Mouse (Mus musculus): Measurements from ENCODE around the gene AW146154.
"Not testable (repeated sequence)": the region's sequence is repeated elsewhere in the genome, so short reads cannot be mapped to it uniquely, and the experiment has no call there.

AW146154 gene

DNA sequence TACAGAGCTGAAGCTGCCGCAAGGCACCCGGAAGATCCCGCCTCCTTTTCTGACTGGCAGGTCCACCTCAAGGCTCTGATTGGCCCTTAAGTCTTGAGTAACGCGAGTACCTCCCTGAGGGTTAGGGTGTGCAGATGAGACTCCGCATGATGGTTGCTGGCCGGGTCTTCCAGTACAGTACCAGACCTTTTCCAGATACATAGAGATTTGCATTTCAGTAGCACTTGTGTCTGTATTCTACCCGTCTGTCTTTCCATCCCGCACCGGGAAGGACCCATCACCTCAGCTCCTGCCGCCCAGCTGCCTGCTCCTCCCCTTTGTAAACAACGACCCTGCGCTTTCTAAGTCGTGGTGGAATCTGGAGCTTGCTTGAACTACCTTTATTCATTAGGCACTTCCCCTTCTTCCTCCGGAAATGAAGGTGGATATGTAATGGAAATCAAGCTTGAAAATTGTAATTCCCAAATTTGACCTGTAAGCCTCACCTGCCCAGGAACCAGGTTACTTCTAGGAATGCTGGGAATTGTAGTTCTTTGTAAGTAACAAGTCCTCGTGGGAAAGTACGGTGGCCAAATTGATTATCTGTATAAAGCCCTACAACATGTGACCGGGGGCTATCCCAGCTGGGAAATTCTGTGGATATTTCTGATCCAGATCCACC lies at the start of gene AW146154, which contains the start of gene Gm20449:
Gene AW146154 (minus strand): TSS at position 502 of the 661 bp plus-strand sequence.
Gene Gm20449 (minus strand): TSS at position 29 of the 661 bp plus-strand sequence.
- DNase-seq (ENCODE audit: low read depth): peak; percentile 82

DNA sequence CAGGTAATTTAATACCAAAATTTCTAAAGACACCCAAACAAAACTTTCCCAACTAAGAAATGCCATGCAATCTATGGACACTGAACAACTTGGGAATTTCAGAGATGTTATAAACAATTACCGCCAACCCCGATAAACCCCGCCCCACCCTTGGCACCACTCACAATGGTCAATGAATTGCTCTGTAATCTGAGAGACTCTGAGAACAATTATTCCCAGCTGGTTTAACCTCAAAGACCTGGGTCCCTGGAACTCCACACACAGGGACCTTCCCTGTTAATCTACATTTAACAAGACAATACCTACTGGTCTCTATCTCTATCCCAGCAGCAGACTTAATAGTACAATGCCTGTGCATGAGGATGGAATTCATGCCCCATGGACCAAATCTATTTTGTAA lies 13.0 kb upstream of the AW146154 start:
- no peak for DNase-seq (ENCODE audit: low read depth)

DNA sequence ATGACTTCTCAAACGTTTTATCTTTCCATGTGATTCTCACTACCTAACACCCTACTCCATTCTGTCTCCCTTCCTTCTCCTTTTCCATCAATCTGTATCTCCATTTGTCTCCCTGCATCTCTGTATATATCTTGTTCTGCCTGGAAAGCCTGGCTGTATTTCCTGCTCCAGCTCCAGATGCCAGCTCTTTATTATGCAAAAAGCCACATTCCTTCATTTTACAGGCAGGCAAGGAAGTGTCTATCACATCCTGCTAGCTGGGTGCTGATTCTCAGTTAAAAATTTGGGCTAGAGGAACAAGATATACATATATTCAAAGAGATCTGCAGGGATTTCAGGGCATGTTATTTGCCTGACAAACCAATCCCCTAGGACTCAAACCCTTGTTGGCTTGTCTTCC lies 12.5 kb upstream of the AW146154 start:
- no peak for DNase-seq (ENCODE audit: low read depth)

DNA sequence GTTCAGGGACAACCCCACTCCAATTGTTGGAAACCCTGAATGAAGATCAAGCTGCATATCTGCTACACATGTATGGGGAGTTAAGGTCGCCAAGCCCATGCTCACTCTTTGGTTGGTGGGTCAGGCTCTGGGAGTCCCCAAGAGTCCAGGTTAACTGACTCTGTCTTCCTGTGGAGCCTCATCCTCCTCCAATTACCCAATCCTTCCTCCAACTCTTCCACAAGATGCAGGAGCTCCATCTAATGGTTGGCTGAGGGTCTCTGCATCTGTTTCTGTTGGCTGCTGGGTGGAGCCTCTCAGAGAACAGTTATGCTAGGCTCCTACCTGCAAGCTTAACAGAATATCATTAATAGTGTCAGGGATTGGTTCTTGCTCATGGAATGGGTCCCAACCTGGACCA lies 2.7 kb upstream of the AW146154 start:
- DNase-seq (ENCODE audit: low read depth): no peak

DNA sequence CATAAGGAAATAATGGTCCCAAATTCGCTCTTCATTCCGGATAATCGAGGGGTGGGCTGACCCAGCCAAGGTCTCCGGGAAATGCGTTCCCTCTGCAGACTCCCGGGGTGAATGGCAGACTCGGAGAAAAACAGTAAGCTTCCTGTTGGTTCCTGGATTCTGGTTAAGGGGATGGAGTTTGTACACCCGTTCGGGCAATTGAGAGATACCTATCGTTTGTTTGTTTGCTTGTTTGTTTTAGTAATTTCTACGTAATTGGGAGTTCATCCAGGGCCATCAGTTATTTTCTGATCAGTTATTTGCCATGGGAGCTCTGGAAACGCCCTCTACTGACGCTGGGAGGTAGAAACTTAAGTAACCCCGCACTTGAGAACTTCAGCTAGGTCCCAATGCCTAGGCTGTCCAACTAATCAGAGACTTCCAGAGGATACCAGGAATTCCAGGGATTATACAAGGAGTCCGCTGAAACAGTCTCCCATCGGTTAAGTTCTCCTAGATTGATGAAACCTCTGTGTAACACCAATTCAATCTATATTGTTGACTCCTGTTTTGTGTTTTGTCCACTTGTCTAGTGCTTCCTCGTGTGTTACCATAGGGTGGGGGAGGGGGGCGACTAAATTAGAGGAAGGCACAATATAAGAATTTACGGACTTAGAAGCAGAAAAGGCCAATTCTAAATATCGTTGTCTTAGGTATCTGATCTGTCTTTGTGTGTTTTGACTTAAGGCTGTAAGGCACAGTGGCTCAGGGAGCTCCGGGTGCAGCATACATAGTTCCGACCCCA lies 653 bp upstream of the AW146154 start:
- DNase-seq (ENCODE audit: low read depth): peak; percentile 63

DNA sequence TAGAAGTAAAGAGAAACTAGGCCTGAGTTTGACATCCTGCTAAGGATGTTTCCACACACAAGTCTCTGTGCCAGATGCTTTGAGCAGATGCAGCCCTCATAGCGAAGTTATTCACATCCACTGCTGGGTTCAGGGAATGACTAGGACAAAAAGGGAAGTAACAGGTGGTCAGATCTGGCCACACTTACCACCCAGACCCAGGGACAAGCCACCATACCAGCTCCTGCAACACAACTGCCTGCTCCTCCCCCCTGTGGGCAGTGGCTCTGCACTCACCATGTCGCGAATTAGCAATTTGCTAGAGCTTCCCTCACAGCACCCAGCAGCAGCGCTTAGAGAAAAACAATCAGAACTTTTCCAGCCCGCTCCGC lies 687 bp downstream of the AW146154 start:
- DNase-seq (ENCODE audit: low read depth): not testable (repeated sequence)

DNA sequence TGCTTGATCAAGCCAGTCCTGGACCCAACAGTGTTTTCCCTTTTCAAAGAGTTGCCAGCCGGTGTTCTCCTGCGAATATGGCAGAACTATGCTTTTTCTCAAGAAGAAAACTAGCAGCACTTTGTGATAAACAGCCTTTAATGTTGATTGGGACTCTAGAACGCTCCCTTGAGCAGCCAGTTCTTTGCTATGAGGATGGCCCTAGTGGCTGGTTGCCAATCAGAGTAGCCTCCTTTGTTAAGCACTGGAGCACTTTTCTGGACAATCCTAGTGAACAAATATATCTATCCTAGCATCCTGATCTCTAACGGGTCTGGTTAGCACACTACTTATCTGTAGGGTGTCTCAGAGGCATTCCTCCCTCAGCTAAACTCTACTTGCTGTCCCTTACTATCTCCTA lies 1.2 kb downstream of the AW146154 start:
- DNase-seq (ENCODE audit: low read depth): not testable (repeated sequence)

DNA sequence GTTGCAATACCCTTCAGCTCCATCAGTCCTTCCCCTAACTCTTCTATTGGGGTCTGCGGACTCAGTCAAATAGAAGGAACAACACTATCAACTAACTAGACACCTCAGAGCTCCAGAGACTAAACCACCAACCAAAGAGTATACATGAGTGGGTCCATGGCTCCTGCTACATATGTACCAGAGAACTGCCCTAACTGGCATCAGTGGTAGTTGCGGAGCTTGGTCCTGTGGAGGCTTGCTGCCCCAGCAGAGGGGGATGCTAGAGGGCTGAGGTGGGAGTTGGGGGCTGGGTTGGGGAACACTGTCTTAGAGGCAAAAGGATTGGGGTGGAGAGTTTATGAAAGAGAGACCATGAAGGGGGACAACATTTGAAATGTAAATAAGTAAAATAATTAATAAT lies 1.8 kb downstream of the AW146154 start:
- DNase-seq (ENCODE audit: low read depth): no peak

DNA sequence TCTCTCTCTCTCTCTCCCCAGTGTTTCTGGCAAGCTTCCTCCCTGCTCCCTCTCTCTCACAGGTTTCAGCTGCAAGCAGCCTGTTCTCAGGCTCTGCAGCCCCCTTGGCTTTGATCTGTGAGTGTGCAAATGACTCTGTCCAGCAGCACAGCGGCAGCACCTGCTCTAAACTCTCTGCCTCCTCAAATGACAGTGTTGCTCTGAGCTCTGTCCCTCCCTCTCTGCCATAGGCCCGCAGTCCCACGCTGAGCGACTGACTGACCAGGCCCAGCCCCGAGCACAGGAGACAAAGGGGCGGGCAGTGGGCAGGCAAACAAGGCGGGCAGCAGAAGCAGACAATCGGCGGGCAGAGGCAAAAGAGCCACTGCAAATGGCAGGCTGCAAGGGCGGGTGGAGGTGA lies 47.8 kb downstream of the AW146154 start:
- no peak for DNase-seq (ENCODE audit: low read depth)

DNA sequence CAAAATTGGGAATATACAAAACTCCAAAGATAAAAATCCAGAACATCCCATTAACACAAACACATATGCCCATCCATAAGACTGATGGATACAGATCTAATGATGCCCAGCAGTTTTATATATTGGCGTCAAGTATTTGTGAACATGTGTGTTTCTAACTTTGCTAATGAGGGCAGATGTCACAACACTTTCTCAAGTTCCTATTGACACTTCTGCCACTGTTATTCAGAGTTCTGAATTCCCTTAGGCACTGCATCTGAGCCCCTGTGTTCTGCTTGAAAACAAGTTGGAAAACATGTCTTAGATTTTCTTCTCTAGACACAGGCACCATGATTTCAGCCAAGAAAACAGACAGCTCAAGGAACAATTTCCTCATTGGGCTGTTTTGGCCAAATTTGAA lies 51.1 kb downstream of the AW146154 start, which contains the start of gene Vmn2r57:
Gene Vmn2r57 (minus strand): TSS at position 101 of the 400 bp plus-strand sequence.
- not testable (repeated sequence) for DNase-seq (ENCODE audit: low read depth)
